Mouse (Mus musculus) lung, embryonic 15.5 days (tissue): ENCODE results near the gene Cdc25b. TPM values are rescaled to one million over a fixed set of nuclear protein-coding genes. Genes with fewer than 3 reads are reported as not detected.

ENCODE experiments used
- ATAC-seq: fragments of 200-750 bp; cut with Nextera tagmentation; 2 replicates; pipeline ENCODE4 v1.8.0; 2017; ENCODE audit warnings: moderate number of reproducible peaks, borderline replicate concordance; ENCODE audit not compliant: low FRiP score, low TSS enrichment; ENCODE audit errors: extremely low read depth
- H3K27ac ChIP-seq: fragments of 300-500 bp; sonication (generic); 2 replicates; pipeline ENCODE4 v1.5.1; 2015; ENCODE audit warnings: moderate library complexity, mild to moderate bottlenecking, inconsistent platforms
- H3K27me3 ChIP-seq: fragments of 300-500 bp; sonication (generic); 2 replicates; pipeline ENCODE4 v1.6.1; 2015; ENCODE audit warnings: inconsistent platforms
- H3K36me3 ChIP-seq: fragments of 300-500 bp; sonication (generic); 2 replicates; pipeline ENCODE4 v1.6.1; 2015; ENCODE audit warnings: inconsistent platforms
- H3K4me1 ChIP-seq: fragments of 300-500 bp; sonication (generic); 2 replicates; pipeline ENCODE4 v1.6.1; 2015; ENCODE audit warnings: inconsistent platforms
- H3K4me2 ChIP-seq: fragments of 300-500 bp; sonication (generic); 2 replicates; pipeline ENCODE4 v1.6.1; 2015; ENCODE audit warnings: inconsistent platforms, mild to moderate bottlenecking, moderate library complexity
- H3K4me3 ChIP-seq: fragments of 300-500 bp; sonication (generic); 2 replicates; pipeline ENCODE4 v1.5.1; 2015; ENCODE audit warnings: mild to moderate bottlenecking, inconsistent platforms
- H3K9ac ChIP-seq: fragments of 300-500 bp; sonication (generic); 2 replicates; pipeline ENCODE4 v1.6.1; 2015; ENCODE audit warnings: inconsistent platforms
- H3K9me3 ChIP-seq: fragments of 300-500 bp; sonication (generic); 2 replicates; pipeline ENCODE4 v1.6.1; 2016; ENCODE audit warnings: inconsistent platforms
- WGBS: fragments of 180-500 bp; shearing (Covaris S2); methylation state at CpG from one replicate; pipeline ENCODE4 v1.1.7; 2015; 5-methylcytosine and 5-hydroxymethylcytosine counted together
- polyA plus RNA-seq: library from polyadenylated mRNA; unstranded; fragments of >200 nt; fragmentation: Nextera tagmentation; extraction: Ambion mirVana; gene quantifications from 2 replicates; pipeline ENCODE4 v1.2.1, GENCODE M21; 2015

The Cdc25b gene
- polyA plus RNA-seq, result 56.1 and 58.4 TPM in 2 replicates

DNA sequence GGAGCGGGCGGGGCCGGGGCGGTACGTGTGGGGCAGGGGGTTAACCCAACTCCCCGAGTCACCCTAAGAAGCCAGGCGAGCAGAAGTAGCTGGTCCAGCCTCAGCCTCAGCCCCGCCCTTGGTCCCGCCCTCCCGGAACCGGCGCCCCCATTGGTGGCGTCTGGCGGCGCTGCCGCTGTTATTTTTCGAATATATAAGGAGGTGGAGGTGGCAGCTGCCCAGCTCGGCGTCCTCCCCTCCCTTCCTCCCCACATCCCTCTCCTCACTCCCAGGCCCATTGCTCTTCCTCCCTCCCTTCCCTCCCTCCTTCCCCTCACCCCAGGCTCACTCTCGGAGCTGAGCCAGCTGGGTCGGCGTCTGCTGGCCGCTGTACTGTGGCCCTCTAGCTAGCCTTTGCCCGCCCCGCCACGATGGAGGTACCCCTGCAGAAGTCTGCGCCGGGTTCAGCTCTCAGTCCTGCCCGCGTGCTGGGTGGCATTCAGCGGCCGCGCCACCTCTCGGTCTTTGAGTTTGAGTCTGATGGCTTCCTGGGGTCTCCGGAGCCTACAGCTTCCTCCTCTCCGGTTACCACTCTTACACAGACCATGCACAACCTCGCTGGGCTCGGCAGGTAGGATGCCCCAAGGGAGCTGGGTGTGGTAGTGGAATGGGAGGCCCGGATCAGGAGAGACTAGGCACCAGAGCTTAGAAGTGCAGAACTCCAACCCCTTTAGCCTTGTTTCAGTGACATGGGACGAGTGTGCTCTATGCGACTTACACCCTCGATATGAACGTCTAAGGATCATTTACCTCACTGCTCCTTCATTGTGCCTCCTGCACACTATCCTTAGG lies at the start of gene Cdc25b, which contains the start of gene Spef1:
Gene Cdc25b (plus strand): TSS at position 179 of the 831 bp plus-strand sequence.
Gene Spef1 (minus strand): TSS at position 512 of the 831 bp plus-strand sequence.
- Histone ChIP-seq H3K9me3 (no peaks in the 10 kb centered on the region), H3K4me2 (peak within 1 kb of the TSS; percentile 77), H3K4me1 (peaks cover 40% of the 10 kb centered on the region), H3K27ac (peak within 1 kb of the TSS; percentile 66), H3K36me3 (peaks cover 8% of the 10 kb centered on the region; the same call in 1 of the 2 replicates), H3K27me3 (no peaks in the 10 kb centered on the region), H3K4me3 (peak within 1 kb of the TSS; percentile 62), H3K9ac (peak within 1 kb of the TSS; percentile 62)
- under 1% methylated on average over 43 of the region's 43 CpGs for WGBS
- ATAC-seq, result peak; percentile 95

GRCm38 (mm10) chr2:131138296-131138695 lies 48.5 kb upstream of the Cdc25b start:
- ATAC-seq, result no peak
- H3K4me3 ChIP-seq, result no peak overlapping the region
- H3K9me3 ChIP-seq, result no peaks in the 10 kb centered on the region
- no peak overlapping the region for H3K4me2 ChIP-seq
- 83% methylated on average over 4 of the region's 4 CpGs for WGBS
- H3K27me3 ChIP-seq, result no peaks in the 10 kb centered on the region
- H3K9ac ChIP-seq, result no peak overlapping the region
- H3K4me1 ChIP-seq, result peaks cover 25% of the 10 kb centered on the region
- no peak overlapping the region for H3K27ac ChIP-seq
- H3K36me3 ChIP-seq, result 0 out of 2 replicates have a peak, but pooled peaks cover 10% of the 10 kb centered on the region

- ATAC-seq, result no peak
- H3K4me2 ChIP-seq, result no peak overlapping the region
- H3K9me3 ChIP-seq, result no peaks in the 10 kb centered on the region
- H3K4me3 ChIP-seq, result no peak overlapping the region
- 0 out of 2 replicates have a peak, but pooled peaks cover 13% of the 10 kb centered on the region for H3K36me3 ChIP-seq
- no peaks in the 10 kb centered on the region for H3K27me3 ChIP-seq
- H3K4me1 ChIP-seq, result peaks cover 21% of the 10 kb centered on the region
- 96% methylated on average over 7 of the region's 7 CpGs for WGBS
- no peak overlapping the region for H3K27ac ChIP-seq
- no peak overlapping the region for H3K9ac ChIP-seq
These were observed 48.0 kb upstream of the Cdc25b start for GRCm38 (mm10) chr2:131138760-131139159.

DNA sequence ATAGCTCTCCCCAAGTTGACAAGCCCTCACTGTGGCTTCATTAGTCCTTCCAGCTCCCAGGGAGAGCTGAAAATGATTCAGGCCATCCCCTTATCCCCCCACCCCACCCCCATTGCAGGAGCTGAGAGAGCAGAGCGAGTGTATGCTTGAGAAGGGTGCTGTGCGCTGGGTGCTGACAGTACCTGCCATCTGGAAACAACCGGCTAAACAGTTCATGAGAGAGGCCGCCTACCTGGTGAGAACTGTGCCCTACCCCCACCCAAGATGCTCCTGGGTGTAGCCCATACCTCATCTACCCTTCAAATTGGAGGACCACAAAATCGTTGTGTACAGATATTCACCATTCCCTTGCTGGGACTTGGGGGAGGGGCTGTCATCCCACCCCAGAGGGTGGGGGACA lies 47.5 kb upstream of the Cdc25b start:
- H3K9me3 ChIP-seq, result no peaks in the 10 kb centered on the region
- peak overlapping the region; percentile 73; the same call in 1 of the 2 replicates for H3K27ac ChIP-seq
- 80% methylated on average over 5 of the region's 5 CpGs for WGBS

GRCm38 (mm10) chr2:131139886-131140532 lies 46.7 kb upstream of the Cdc25b start:
- no peak overlapping the region for H3K9ac ChIP-seq
- WGBS, result 21% methylated on average over 5 of the region's 5 CpGs
- no peaks in the 10 kb centered on the region for H3K9me3 ChIP-seq
- ATAC-seq, result no peak
- H3K27ac ChIP-seq, result peak overlapping the region; percentile 73
- peaks cover 15% of the 10 kb centered on the region for H3K4me1 ChIP-seq
- no peak overlapping the region for H3K4me3 ChIP-seq
- H3K36me3 ChIP-seq, result peaks cover 21% of the 10 kb centered on the region
- H3K27me3 ChIP-seq, result no peaks in the 10 kb centered on the region
- H3K4me2 ChIP-seq, result no peak overlapping the region

More for the DNA sequence above, 47.5 kb upstream of the Cdc25b start:
- Histone ChIP-seq H3K27me3 (no peaks in the 10 kb centered on the region), H3K36me3 (peaks cover 14% of the 10 kb centered on the region), H3K9ac (no peak overlapping the region), H3K4me2 (no peak overlapping the region), H3K4me3 (no peak overlapping the region), H3K4me1 (peaks cover 21% of the 10 kb centered on the region)
- ATAC-seq, result no peak

DNA sequence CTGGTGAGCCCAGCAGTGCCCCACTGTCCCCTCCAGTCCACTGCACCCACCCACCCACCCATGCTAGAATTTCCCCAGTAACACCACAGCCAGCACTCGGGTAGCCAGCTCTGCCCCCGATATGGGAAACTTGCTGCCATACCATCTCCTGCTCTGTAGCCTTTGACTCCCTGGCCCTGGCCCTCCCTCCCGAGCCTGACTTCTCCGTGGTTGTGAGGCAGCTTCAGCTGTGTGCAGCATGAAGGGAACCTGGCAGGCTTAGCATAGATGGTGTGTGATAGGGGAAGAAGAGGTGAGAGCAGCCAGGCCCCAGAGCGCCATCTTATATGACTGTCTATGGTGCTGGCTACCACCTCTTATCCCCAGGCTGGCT lies 46.2 kb upstream of the Cdc25b start:
- Histone ChIP-seq H3K4me3 (no peak overlapping the region), H3K27ac (peak overlapping the region; percentile 73), H3K36me3 (peaks cover 25% of the 10 kb centered on the region), H3K9ac (no peak overlapping the region), H3K9me3 (no peaks in the 10 kb centered on the region), H3K4me2 (no peak overlapping the region), H3K4me1 (peaks cover 13% of the 10 kb centered on the region), H3K27me3 (no peaks in the 10 kb centered on the region)
- ATAC-seq, result no peak
- 54% methylated on average over 5 of the region's 5 CpGs for WGBS

DNA sequence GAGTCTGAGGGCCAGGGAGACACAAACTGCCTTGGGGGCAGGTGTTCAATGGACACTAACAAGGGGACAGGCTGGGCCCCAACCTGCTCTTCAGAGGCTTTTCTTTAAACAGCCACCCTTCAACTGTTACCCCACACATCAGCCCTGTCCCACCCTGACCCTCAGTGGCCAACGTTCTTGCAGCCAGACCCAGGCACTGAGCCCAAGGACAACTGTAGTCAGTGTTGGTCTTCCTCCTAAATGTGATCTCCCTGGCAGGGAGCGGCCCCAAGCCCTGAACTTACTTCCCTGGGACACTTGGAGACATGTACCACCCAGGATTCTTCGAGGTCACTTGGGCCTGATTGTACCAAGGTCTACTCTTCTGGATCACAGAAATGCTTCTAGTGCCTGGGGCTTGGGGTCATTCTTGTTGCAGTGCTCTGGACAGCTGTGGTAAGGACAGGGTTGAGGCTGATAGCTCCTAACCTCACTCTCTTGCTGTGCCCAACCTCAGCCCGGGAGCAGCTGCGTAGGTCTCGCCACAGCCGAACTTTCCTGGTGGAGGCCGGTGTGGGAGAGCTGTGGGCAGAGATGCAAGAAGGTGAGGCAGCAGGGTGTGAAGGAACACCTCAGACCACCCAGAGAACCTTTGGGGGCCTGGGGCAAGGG lies 45.3 kb upstream of the Cdc25b start:
- 87% methylated on average over 8 of the region's 8 CpGs for WGBS
- Histone ChIP-seq H3K9ac (no peak overlapping the region), H3K27ac (no peak overlapping the region), H3K4me3 (no peak overlapping the region), H3K36me3 (peaks cover 35% of the 10 kb centered on the region), H3K9me3 (no peaks in the 10 kb centered on the region), H3K4me2 (no peak overlapping the region), H3K27me3 (no peaks in the 10 kb centered on the region), H3K4me1 (peaks cover 13% of the 10 kb centered on the region)
- ATAC-seq, result no peak

- H3K36me3 ChIP-seq, result peaks cover 44% of the 10 kb centered on the region
- H3K9ac ChIP-seq, result no peak overlapping the region
- H3K4me3 ChIP-seq, result no peak overlapping the region
- H3K9me3 ChIP-seq, result no peaks in the 10 kb centered on the region
- peak overlapping the region; percentile 6; the same call in 1 of the 2 replicates for H3K4me2 ChIP-seq
- no peaks in the 10 kb centered on the region for H3K27me3 ChIP-seq
- H3K4me1 ChIP-seq, result peaks cover 13% of the 10 kb centered on the region
- ATAC-seq, result peak; percentile 45; the same call in 1 of the 2 replicates
- 29% methylated on average over 18 of the region's 18 CpGs for whole genome bisulfite sequencing
- no peak overlapping the region for H3K27ac ChIP-seq
These were observed 44.2 kb upstream of the Cdc25b start for GRCm38 (mm10) chr2:131142592-131142991.

DNA sequence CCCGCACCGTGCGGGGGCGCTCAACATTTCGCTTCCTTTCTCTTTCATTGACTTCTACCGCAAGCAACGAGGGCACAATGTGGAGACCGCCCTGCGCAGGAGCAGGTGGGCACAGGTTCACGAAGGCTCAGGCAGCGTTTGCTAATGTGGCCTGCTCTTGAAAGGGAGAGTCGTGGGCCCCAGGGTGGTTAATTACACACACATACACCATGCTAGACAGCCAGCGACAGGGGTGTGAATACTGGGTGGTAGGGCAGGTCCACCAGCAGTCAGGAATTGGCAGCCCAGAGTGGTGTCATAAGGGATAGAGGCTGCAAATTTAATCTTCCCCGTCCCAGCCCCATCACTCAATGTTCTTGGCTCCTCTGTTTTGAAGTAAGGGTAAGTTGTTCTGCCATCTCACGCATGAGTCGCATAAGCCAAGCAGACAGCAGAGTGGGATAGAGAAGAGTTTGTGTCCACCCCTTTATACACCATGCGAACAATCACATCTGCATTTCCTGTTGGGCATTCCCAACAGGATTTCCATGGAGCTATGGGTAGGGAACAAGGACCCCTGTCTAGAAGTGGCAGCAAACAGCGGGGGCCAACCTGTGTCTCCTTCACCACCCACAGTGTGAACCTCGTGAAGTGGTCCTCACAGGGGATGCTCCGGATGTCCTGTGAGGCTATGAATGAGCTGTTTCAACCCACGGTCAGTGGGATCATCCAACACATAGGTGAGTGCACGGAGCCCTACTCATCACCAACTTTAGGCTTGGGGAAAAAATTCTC lies 43.6 kb upstream of the Cdc25b start:
- Histone ChIP-seq H3K9ac (no peak overlapping the region), H3K36me3 (peaks cover 49% of the 10 kb centered on the region)
- 68% methylated on average over 22 of the region's 22 CpGs for WGBS

DNA sequence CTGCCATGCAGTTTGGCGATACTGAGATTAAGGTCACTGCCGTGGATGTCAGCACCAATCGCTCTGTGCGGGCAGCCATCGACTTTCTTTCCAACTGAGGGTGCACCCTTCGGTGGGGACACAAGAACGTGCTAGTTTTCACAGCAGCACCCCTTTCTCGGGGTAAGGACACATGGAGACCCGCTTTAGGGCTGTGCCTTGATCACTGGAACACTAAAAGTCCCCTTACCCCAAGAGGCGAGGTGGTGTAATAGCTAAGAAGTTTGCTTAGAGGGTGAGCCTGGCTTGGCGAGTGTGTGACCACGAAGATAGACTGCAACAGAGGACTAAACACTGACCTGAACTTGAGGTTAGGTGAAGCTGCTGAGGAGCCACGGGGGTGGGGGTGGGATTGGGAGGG lies 41.6 kb upstream of the Cdc25b start:
- Histone ChIP-seq H3K9me3 (no peaks in the 10 kb centered on the region), H3K4me2 (no peak overlapping the region), H3K36me3 (peaks cover 56% of the 10 kb centered on the region), H3K9ac (no peak overlapping the region), H3K4me1 (peaks cover 8% of the 10 kb centered on the region), H3K27me3 (no peaks in the 10 kb centered on the region), H3K27ac (no peak overlapping the region), H3K4me3 (no peak overlapping the region)
- WGBS, result 60% methylated on average over 13 of the region's 13 CpGs
- ATAC-seq, result no peak

More for the DNA sequence above, 43.6 kb upstream of the Cdc25b start:
- no peak for ATAC-seq
- Histone ChIP-seq H3K27ac (no peak overlapping the region), H3K27me3 (no peaks in the 10 kb centered on the region), H3K4me2 (peak overlapping the region; percentile 6; the same call in 1 of the 2 replicates), H3K4me1 (peaks cover 13% of the 10 kb centered on the region), H3K4me3 (no peak overlapping the region), H3K9me3 (no peaks in the 10 kb centered on the region)

DNA sequence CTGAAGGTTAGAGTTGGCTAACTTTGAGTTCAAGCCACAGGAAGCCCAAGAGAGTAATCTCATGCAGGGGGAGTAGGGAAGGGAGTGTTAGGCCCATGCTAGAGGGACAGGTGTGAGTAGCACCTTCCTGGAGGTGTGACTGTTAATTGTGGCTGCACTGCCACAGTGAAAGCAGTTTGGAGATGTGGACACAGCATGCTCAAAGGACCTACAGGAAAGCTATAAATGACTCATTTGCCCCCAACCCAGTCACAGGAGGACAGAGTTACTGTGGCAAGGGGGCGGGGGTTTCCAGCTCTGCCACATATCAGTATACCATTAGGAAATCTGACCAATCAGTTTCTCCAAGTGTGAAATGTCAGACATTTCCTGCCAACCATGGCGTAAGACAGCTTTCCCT lies 41.2 kb upstream of the Cdc25b start:
- H3K4me3 ChIP-seq, result no peak overlapping the region
- H3K27ac ChIP-seq, result no peak overlapping the region
- H3K4me1 ChIP-seq, result 0 out of 2 replicates have a peak, but pooled peaks cover 6% of the 10 kb centered on the region
- peaks cover 56% of the 10 kb centered on the region for H3K36me3 ChIP-seq
- H3K4me2 ChIP-seq, result no peak overlapping the region
- no peaks in the 10 kb centered on the region for H3K27me3 ChIP-seq
- 75% methylated on average over 2 of the region's 2 CpGs for WGBS
- ATAC-seq, result no peak
- no peak overlapping the region for H3K9ac ChIP-seq
- H3K9me3 ChIP-seq, result no peaks in the 10 kb centered on the region
